Mouse (Mus musculus): ENCODE results near the gene Zc3h7b. TPM values are rescaled to one million over a fixed set of nuclear protein-coding genes. Genes with fewer than 3 reads are reported as not detected.

Gene Zc3h7b
- polyA plus RNA-seq, 1 experiment from 2014 or later, result 46.1 TPM

DNA sequence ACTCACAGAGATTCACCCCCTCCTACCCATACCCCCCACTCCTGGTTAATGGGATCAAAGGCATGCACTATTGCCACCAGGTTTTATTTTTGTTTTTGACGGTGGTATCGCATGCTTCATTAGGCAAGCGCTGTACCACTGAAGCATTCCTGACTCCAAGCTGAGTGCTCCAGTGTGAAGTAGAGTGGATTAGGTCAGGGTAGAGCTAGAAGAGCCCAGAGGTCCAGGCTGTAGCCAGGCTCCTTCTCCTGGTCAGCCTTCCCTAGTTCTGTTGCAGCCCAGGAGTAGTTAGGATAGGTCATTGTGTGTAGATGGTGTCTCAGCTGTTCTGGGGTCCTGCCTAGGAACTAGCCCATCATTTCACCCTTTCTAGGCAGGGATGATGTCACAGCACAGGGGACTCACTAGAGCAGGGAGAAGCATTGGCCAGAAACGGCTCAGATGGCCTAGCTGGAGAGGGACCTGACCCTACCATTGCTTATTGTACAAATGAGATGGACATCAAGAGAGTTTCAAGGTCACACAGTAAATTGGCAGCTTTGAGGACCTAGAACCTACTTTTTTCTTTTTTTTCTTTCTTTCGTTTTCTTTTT is 100.3 kb downstream of the Zc3h7b start:
- 75% methylated on average over 5 of the region's 5 CpGs for WGBS
- no peak overlapping the region for H3K27ac ChIP-seq (ENCODE audit: low read depth)
- ATAC-seq (ENCODE audit: insufficient read depth), result no peak

DNA sequence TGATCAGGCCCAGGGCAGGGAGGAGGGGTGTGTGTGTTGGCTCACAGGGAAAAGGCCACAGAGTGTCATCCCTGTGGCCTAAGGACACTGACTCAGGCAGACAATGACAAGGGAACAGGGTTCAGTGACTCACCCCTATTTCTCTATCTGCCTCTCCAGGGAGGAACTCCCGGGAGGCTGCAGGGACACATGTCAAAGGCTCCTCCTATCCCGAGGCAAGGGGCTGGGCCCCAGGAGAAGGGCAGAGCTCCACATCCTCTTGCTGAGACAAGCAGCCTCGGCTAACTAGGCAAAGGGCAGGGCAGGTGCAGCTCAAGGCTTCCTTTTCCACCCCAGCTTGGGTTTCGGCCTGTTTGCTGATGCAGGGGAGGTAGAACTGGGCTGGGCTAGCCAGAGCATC is 100.9 kb downstream of the Zc3h7b start:
- H3K27ac ChIP-seq (ENCODE audit: low read depth), result no peak overlapping the region
- peak; percentile 9 for DNase-seq
- 28% methylated on average over 4 of the region's 4 CpGs for WGBS

More for the DNA sequence above, 100.3 kb downstream of the Zc3h7b start:
- Histone ChIP-seq H3K4me2 (no peak overlapping the region), H3K36me3 (ENCODE audit: insufficient read depth) (peaks cover 28% of the 10 kb centered on the region), H3K27me3 (ENCODE audit: insufficient read depth, low read length) (no peaks in the 10 kb centered on the region), H3K9me3 (ENCODE audit: low read depth, low read length) (no peaks in the 10 kb centered on the region), H3K4me1 (ENCODE audit: insufficient read depth) (no peaks in the 10 kb centered on the region), H3K9ac (no peak overlapping the region), H3K4me3 (ENCODE audit: low read depth, low read length) (no peak overlapping the region)
- no peak for TF ChIP-seq CTCF (IDR thresholded peaks at IDR 0.05; ENCODE audit: low read depth)
- DNase-seq, result no peak

More for the DNA sequence above, 100.9 kb downstream of the Zc3h7b start:
- no peak for ATAC-seq (ENCODE audit: insufficient read depth)
- Histone ChIP-seq H3K4me3 (ENCODE audit: low read depth, low read length) (no peak overlapping the region), H3K9me3 (ENCODE audit: low read depth, low read length) (no peaks in the 10 kb centered on the region), H3K27me3 (ENCODE audit: insufficient read depth, low read length) (no peaks in the 10 kb centered on the region), H3K4me1 (ENCODE audit: insufficient read depth) (no peaks in the 10 kb centered on the region), H3K9ac (no peak overlapping the region), H3K4me2 (no peak overlapping the region), H3K36me3 (ENCODE audit: insufficient read depth) (peaks cover 34% of the 10 kb centered on the region)
- TF ChIP-seq CTCF (IDR thresholded peaks at IDR 0.05; ENCODE audit: low read depth), result no peak

Other genes starting within 250 kb of the Zc3h7b start
- 22.6 and 25.0 TPM in 2 replicates for gene Ep300, start 159.7 kb upstream of the Zc3h7b start, polyA plus RNA-seq (2014; fragmentation: Nextera tagmentation; extraction: Ambion mirVana)
- 25.8 and 26.7 TPM in 2 replicates for gene L3mbtl2, start 81.2 kb upstream of the Zc3h7b start, polyA plus RNA-seq (2014; fragmentation: Nextera tagmentation; extraction: Ambion mirVana)
- gene Chadl, start 47.8 kb upstream of the Zc3h7b start, polyA plus RNA-seq (2014; fragmentation: Nextera tagmentation; extraction: Ambion mirVana), result 4.6 and 4.7 TPM in 2 replicates
- gene Rangap1, start 473 bp downstream of the Zc3h7b start, polyA plus RNA-seq (2014; fragmentation: Nextera tagmentation; extraction: Ambion mirVana), result 101 and 107 TPM in 2 replicates
- 23.5 and 23.8 TPM in 2 replicates for gene Tef, start 57.4 kb downstream of the Zc3h7b start, polyA plus RNA-seq (2014; fragmentation: Nextera tagmentation; extraction: Ambion mirVana)
- 23.3 and 24.2 TPM in 2 replicates for gene Tob2, start 113.7 kb downstream of the Zc3h7b start, polyA plus RNA-seq (2014; fragmentation: Nextera tagmentation; extraction: Ambion mirVana)
- gene Phf5a, start 126.9 kb downstream of the Zc3h7b start, polyA plus RNA-seq (2014; fragmentation: Nextera tagmentation; extraction: Ambion mirVana), result 211 and 220 TPM in 2 replicates
- gene Aco2, start 127.3 kb downstream of the Zc3h7b start, polyA plus RNA-seq (2014; fragmentation: Nextera tagmentation; extraction: Ambion mirVana), result 149 and 152 TPM in 2 replicates
- gene Polr3h, start 181.2 kb downstream of the Zc3h7b start, polyA plus RNA-seq (2014; fragmentation: Nextera tagmentation; extraction: Ambion mirVana), result 74.4 and 89.5 TPM in 2 replicates
- 10.1 and 11.8 TPM in 2 replicates for gene Csdc2, start 191.7 kb downstream of the Zc3h7b start, polyA plus RNA-seq (2014; fragmentation: Nextera tagmentation; extraction: Ambion mirVana)
- 39.0 and 39.6 TPM in 2 replicates for gene Pmm1, start 215.9 kb downstream of the Zc3h7b start, polyA plus RNA-seq (2014; fragmentation: Nextera tagmentation; extraction: Ambion mirVana)
- gene 1700029P11Rik, start 235.5 kb downstream of the Zc3h7b start, polyA plus RNA-seq (2014; fragmentation: Nextera tagmentation; extraction: Ambion mirVana), result not detected in 2 replicates
- gene Xrcc6, start 242.8 kb downstream of the Zc3h7b start, polyA plus RNA-seq (2014; fragmentation: Nextera tagmentation; extraction: Ambion mirVana), result 92.5 and 93.1 TPM in 2 replicates